Mouse (Mus musculus) intestine, postnatal 0 days (tissue): ENCODE results near the gene Smurf1. TPM values are rescaled to one million over a fixed set of nuclear protein-coding genes. Genes with fewer than 3 reads are reported as not detected.
A peak's percentile ranks its signal among the peaks of the same experiment; 100 is the strongest.

Source experiments
- ATAC-seq: fragments of 200-750 bp; cut with Nextera tagmentation; 2 replicates; pipeline ENCODE4 v1.8.0; 2017; ENCODE audit warnings: mild to moderate bottlenecking, moderate TSS enrichment, moderate library complexity
- H3K27ac ChIP-seq: fragments of 300-500 bp; sonication (generic); 2 replicates; pipeline ENCODE4 v1.5.1; 2014; ENCODE audit warnings: mild to moderate bottlenecking, low read depth, low read length, moderate library complexity
- H3K27me3 ChIP-seq: fragments of 300-500 bp; sonication (generic); replicated peaks from 2 replicates; pipeline ENCODE4 v1.6.1; 2014; ENCODE audit warnings: low read length, mixed read lengths; ENCODE audit not compliant: control insufficient read depth, insufficient read depth
- H3K36me3 ChIP-seq: fragments of 300-500 bp; sonication (generic); 2 replicates; pipeline ENCODE4 v1.6.1; 2014; ENCODE audit warnings: mild to moderate bottlenecking, moderate library complexity; ENCODE audit not compliant: control insufficient read depth, insufficient read depth
- H3K4me1 ChIP-seq: fragments of 300-500 bp; sonication (generic); replicated peaks from 2 replicates; pipeline ENCODE4 v1.6.1; 2014; ENCODE audit warnings: antibody characterized with exemption, low read length, mixed read lengths; ENCODE audit not compliant: control insufficient read depth, insufficient read depth
- H3K4me2 ChIP-seq: fragments of 300-500 bp; sonication (generic); replicated peaks from 2 replicates; pipeline ENCODE4 v1.6.1; 2014; ENCODE audit warnings: low read depth, mild to moderate bottlenecking, moderate library complexity
- H3K4me3 ChIP-seq: fragments of 300-500 bp; sonication (generic); 2 replicates; pipeline ENCODE4 v1.5.1; 2014; ENCODE audit warnings: low read depth, low read length
- H3K9ac ChIP-seq: fragments of 300-500 bp; sonication (generic); 2 replicates; pipeline ENCODE4 v1.6.1; 2014; ENCODE audit warnings: mild to moderate bottlenecking, low read depth, low read length
- H3K9me3 ChIP-seq: fragments of 300-500 bp; sonication (generic); 2 replicates; pipeline ENCODE4 v1.6.1; 2016; ENCODE audit warnings: mixed run types; ENCODE audit not compliant: control insufficient read depth
- CTCF ChIP-seq: sonication (generic); IDR thresholded peaks from 2 replicates; pipeline ENCODE4 v1.5.1; 2016; ENCODE audit warnings: low read depth, mild to moderate bottlenecking, control low read depth, antibody characterized with exemption, moderate library complexity
- WGBS: fragments of 180-500 bp; shearing (Covaris S2); extraction: QIAGEN DNeasy Blood & Tissue Kit; methylation state at CpG from one replicate; pipeline ENCODE4 v1.1.7; 2014; 5-methylcytosine and 5-hydroxymethylcytosine counted together
- polyA plus RNA-seq: library from polyadenylated mRNA; unstranded; fragments of >200 nt; fragmentation: Nextera tagmentation; extraction: Ambion mirVana; gene quantifications from 2 replicates; pipeline ENCODE4 v1.2.1, GENCODE M21; 2015

Smurf1 gene
- polyA plus RNA-seq, 1 experiment from 2014 or later = 7.4 TPM

DNA sequence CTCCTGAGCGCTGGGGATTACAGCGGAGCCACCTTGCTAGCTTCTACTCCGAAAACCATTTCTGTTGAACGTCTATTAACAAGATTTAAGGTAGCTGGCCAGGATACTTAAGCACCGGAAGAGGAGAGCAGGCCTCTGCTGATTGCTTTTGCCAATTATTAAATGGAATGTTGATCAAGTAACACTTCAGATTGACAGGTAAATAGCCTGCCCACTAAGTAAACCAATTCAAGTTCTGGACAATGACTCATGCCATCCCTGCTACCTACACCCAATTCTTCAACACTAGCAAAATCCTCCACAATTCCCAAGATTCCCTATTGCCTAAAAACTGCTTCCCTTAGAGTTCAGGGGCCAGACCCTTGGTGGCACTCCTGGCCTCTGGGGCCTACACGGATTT lies 48.5 kb downstream of the Smurf1 start:
- H3K4me2 ChIP-seq = no peak overlapping the region
- no peak overlapping the region for H3K9ac ChIP-seq
- no peak for TF ChIP-seq CTCF
- H3K36me3 ChIP-seq = no peaks in the 10 kb centered on the region
- H3K4me1 ChIP-seq = peaks cover 4% of the 10 kb centered on the region
- WGBS = 81% methylated on average over 6 of the region's 6 CpGs
- no peaks in the 10 kb centered on the region for H3K9me3 ChIP-seq
- no peak for ATAC-seq
- H3K27me3 ChIP-seq = no peaks in the 10 kb centered on the region
- no peak overlapping the region for H3K27ac ChIP-seq
- no peak overlapping the region for H3K4me3 ChIP-seq

DNA sequence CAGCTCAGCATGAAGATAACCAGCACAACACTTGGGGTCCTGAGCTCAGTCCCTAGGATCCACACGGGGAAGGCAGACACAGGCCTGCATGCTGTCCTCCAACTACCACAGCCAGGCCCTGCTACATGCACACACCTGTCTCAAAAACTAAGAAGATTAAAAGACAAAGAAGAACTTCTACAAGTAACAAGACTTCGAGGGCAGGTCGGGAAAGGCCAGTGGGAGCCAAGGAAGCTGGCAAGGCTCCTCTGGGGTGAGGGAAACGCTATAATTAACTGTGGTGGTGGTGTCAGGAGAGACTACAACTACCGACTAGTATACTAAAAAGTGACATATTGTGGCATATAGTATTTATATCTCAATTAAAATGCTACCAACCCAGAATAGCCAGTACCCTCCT lies 49.8 kb downstream of the Smurf1 start:
- no peak overlapping the region for H3K4me2 ChIP-seq
- H3K36me3 ChIP-seq = no peaks in the 10 kb centered on the region
- H3K4me1 ChIP-seq = peaks cover 5% of the 10 kb centered on the region
- H3K4me3 ChIP-seq = no peak overlapping the region
- TF ChIP-seq CTCF = no peak
- no peak for ATAC-seq
- no peaks in the 10 kb centered on the region for H3K27me3 ChIP-seq
- no peak overlapping the region for H3K27ac ChIP-seq
- H3K9ac ChIP-seq = no peak overlapping the region
- no peaks in the 10 kb centered on the region for H3K9me3 ChIP-seq
- 75% methylated on average over 5 of the region's 5 CpGs for WGBS

DNA sequence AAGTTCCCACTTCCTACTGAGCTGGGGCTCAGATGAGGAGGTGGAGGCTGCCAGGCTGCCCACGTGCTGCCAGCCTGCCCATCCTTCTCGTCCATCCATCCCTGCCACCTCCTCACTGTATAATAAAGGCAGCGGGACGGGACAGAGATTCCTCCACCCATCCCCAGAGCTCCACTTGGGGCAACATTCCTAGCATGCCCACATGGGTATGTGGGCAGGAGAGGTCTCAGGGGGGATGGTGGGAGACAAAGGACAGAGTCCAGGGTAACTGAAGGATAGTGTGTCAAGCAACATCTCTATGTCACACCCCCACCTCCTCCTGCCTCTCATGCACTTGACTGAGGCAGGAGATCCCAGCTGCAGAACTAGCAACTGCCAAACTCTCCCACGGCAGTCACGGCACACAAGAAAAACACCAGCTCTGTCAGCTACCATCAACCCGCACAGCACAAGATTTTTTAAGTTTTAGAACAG lies 51.2 kb downstream of the Smurf1 start:
- H3K4me1 ChIP-seq = peaks cover 5% of the 10 kb centered on the region
- no peaks in the 10 kb centered on the region for H3K9me3 ChIP-seq
- H3K9ac ChIP-seq = no peak overlapping the region
- no peak for TF ChIP-seq CTCF
- no peak overlapping the region for H3K4me3 ChIP-seq
- no peak for ATAC-seq
- no peak overlapping the region for H3K4me2 ChIP-seq
- H3K36me3 ChIP-seq = no peaks in the 10 kb centered on the region
- no peak overlapping the region for H3K27ac ChIP-seq
- no peaks in the 10 kb centered on the region for H3K27me3 ChIP-seq
- 62% methylated on average over 7 of the region's 7 CpGs for WGBS

DNA sequence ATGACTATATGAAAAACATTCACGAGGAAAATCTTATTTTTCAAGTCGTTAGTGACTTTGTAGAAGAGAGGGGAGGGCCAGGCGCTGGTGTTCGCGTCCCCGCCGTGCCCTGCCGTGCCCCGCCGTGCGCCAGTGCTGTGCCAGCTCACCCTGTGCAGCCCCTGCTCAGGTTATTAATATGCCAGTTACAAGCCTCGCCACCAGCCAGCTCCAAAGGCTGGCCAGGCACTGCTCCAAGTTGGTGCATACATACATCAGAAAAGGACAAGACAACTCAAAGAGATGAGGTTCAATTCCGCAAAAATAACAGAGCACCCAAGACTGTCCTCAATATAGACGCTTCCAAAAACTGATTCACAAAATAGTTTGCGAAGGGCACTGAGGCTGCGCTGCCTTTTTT lies 51.7 kb downstream of the Smurf1 start:
- H3K4me2 ChIP-seq = no peak overlapping the region
- no peak overlapping the region for H3K27ac ChIP-seq
- peaks cover 5% of the 10 kb centered on the region for H3K4me1 ChIP-seq
- no peaks in the 10 kb centered on the region for H3K27me3 ChIP-seq
- H3K36me3 ChIP-seq = no peaks in the 10 kb centered on the region
- no peak overlapping the region for H3K9ac ChIP-seq
- no peak for ATAC-seq
- H3K4me3 ChIP-seq = no peak overlapping the region
- 90% methylated on average over 16 of the region's 16 CpGs for WGBS
- no peak for TF ChIP-seq CTCF
- H3K9me3 ChIP-seq = no peaks in the 10 kb centered on the region

DNA sequence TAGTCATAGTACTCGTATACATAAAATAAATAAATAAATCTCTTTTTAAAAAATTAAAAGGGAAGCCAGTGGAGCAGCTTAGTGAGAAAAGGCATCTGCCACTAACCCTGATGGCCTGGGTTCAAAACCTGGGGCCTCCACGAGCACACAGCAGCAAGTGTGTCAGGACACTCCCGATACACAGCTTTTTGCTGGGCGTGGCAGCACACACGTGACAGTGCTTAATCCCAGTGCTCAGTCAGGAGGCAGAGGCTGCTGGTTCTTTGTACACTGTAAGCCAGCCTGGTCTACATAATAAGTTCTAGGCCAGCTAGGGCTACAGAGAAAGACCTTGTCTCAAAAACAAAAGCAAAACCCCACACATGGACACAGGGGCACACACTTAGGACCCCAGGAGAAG lies 52.3 kb downstream of the Smurf1 start:
- Histone ChIP-seq H3K4me2 (no peak overlapping the region), H3K27ac (no peak overlapping the region), H3K36me3 (no peaks in the 10 kb centered on the region), H3K4me1 (peaks cover 5% of the 10 kb centered on the region), H3K4me3 (no peak overlapping the region), H3K9me3 (no peaks in the 10 kb centered on the region), H3K27me3 (no peaks in the 10 kb centered on the region), H3K9ac (no peak overlapping the region)
- 63% methylated on average over 5 of the region's 5 CpGs for WGBS
- TF ChIP-seq CTCF = no peak
- no peak for ATAC-seq

DNA sequence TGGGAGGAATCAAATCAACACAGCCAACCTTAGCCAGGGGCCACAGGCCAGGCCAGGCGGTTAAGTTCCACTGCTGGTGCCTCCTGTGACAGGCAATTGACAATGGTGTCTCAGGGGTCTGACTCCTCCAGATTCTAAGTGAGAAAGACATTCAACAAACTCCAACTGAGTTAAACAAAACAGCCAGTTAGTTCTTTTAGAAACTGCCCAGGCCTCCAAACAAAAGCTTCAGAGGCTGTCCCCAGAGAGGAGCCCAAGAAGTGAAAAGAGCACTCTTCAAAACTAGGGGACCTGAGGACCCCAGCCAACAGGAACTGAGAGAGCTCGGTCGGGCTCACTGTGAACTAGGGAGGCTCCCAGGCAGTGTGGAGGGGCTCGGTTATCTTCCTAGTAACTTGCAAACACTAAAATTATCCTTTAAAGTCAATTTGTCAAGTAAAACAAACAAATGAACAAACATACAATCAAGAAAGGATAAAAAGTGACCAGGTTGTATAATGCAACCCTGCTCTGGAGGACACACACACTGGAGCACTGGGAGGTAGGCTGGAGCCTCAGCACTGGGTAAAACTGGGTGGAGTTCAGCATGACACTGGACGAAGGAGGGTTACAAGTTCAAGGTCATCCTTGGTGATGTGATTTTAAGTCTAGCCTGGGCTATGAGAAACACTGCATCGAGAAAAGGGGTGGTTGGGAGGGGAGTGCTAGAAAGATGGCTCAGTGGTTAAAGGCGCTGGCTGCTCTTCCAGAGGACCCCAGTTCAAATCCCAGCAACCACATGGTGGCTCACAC lies 52.9 kb downstream of the Smurf1 start:
- H3K4me3 ChIP-seq = no peak overlapping the region
- ATAC-seq = no peak
- WGBS = 61% methylated on average over 7 of the region's 7 CpGs
- H3K9ac ChIP-seq = no peak overlapping the region
- peaks cover 5% of the 10 kb centered on the region for H3K4me1 ChIP-seq
- no peaks in the 10 kb centered on the region for H3K9me3 ChIP-seq
- peak; percentile 32; the same call in 1 of the 2 replicates for TF ChIP-seq CTCF
- H3K36me3 ChIP-seq = no peaks in the 10 kb centered on the region
- no peak overlapping the region for H3K4me2 ChIP-seq
- H3K27me3 ChIP-seq = no peaks in the 10 kb centered on the region
- H3K27ac ChIP-seq = no peak overlapping the region
